Mouse (Mus musculus): ENCODE measurements around the gene Fancd2os. TPM values are rescaled to one million over a fixed set of nuclear protein-coding genes. Genes with fewer than 3 reads are reported as not detected.

Fancd2os gene
- polyA plus RNA-seq, 1 experiment from 2014 or later: 0.42 TPM

Other genes with a start within 250 kb of the Fancd2os start
- gene Tada3, start 222.8 kb downstream of the Fancd2os start, polyA plus RNA-seq (2014; fragmentation: Nextera tagmentation; extraction: Ambion mirVana): 59.3 and 62.4 TPM in 2 replicates
- 188 and 208 TPM in 2 replicates for gene Arpc4, start 222.6 kb downstream of the Fancd2os start, polyA plus RNA-seq (2014; fragmentation: Nextera tagmentation; extraction: Ambion mirVana)
- 3.0 TPM in 2 replicates for gene Ttll3, start 211.5 kb downstream of the Fancd2os start, polyA plus RNA-seq (2014; fragmentation: Nextera tagmentation; extraction: Ambion mirVana)
- 26.6 and 32.0 TPM in 2 replicates for gene Rpusd3, start 181.4 kb downstream of the Fancd2os start, polyA plus RNA-seq (2014; fragmentation: Nextera tagmentation; extraction: Ambion mirVana)
- not detected in 2 replicates for gene Cidec, start 165.0 kb downstream of the Fancd2os start, polyA plus RNA-seq (2014; fragmentation: Nextera tagmentation; extraction: Ambion mirVana)
- 73.1 and 75.0 TPM in 2 replicates for gene Jagn1, start 158.1 kb downstream of the Fancd2os start, polyA plus RNA-seq (2014; fragmentation: Nextera tagmentation; extraction: Ambion mirVana)
- gene Il17re, start 142.2 kb downstream of the Fancd2os start, polyA plus RNA-seq (2014; fragmentation: Nextera tagmentation; extraction: Ambion mirVana): 0.19 and 0.40 TPM in 2 replicates
- 2.7 and 3.1 TPM in 2 replicates for gene Il17rc, start 129.3 kb downstream of the Fancd2os start, polyA plus RNA-seq (2014; fragmentation: Nextera tagmentation; extraction: Ambion mirVana)
- 29.2 and 29.9 TPM in 2 replicates for gene Creld1, start 117.4 kb downstream of the Fancd2os start, polyA plus RNA-seq (2014; fragmentation: Nextera tagmentation; extraction: Ambion mirVana)
- 0.97 and 1.1 TPM in 2 replicates for gene Prrt3, start 98.8 kb downstream of the Fancd2os start, polyA plus RNA-seq (2014; fragmentation: Nextera tagmentation; extraction: Ambion mirVana)
- gene Emc3, start 69.1 kb downstream of the Fancd2os start, polyA plus RNA-seq (2014; fragmentation: Nextera tagmentation; extraction: Ambion mirVana): 88.4 and 90.0 TPM in 2 replicates
- 13.5 and 15.6 TPM in 2 replicates for gene Fancd2, start 69.0 kb downstream of the Fancd2os start, polyA plus RNA-seq (2014; fragmentation: Nextera tagmentation; extraction: Ambion mirVana)
- gene Brk1, start 4.1 kb upstream of the Fancd2os start, polyA plus RNA-seq (2014; fragmentation: Nextera tagmentation; extraction: Ambion mirVana): 223 and 232 TPM in 2 replicates
- 60.9 and 62.4 TPM in 2 replicates for gene Vhl, start 23.2 kb upstream of the Fancd2os start, polyA plus RNA-seq (2014; fragmentation: Nextera tagmentation; extraction: Ambion mirVana)
- 1.6 and 1.9 TPM in 2 replicates for gene Irak2, start 37.8 kb upstream of the Fancd2os start, polyA plus RNA-seq (2014; fragmentation: Nextera tagmentation; extraction: Ambion mirVana)
- 1.0 and 1.7 TPM in 2 replicates for gene Tatdn2, start 96.3 kb upstream of the Fancd2os start, polyA plus RNA-seq (2014; fragmentation: Nextera tagmentation; extraction: Ambion mirVana)
- gene Ghrl, start 119.2 kb upstream of the Fancd2os start, polyA plus RNA-seq (2014; fragmentation: Nextera tagmentation; extraction: Ambion mirVana): 0.33 and 0.40 TPM in 2 replicates
- 250 and 264 TPM in 2 replicates for gene Sec13, start 140.0 kb upstream of the Fancd2os start, polyA plus RNA-seq (2014; fragmentation: Nextera tagmentation; extraction: Ambion mirVana)